Mouse (Mus musculus): ENCODE results near the gene Epn2. TPM values are rescaled to one million over a fixed set of nuclear protein-coding genes. Genes with fewer than 3 reads are reported as not detected.
"Not testable (repeated sequence)": the region's sequence is repeated elsewhere in the genome, so short reads cannot be mapped to it uniquely, and the experiment has no call there.

Epn2 gene
- total RNA-seq, 2 experiments from 2014 or later, result not detected

DNA sequence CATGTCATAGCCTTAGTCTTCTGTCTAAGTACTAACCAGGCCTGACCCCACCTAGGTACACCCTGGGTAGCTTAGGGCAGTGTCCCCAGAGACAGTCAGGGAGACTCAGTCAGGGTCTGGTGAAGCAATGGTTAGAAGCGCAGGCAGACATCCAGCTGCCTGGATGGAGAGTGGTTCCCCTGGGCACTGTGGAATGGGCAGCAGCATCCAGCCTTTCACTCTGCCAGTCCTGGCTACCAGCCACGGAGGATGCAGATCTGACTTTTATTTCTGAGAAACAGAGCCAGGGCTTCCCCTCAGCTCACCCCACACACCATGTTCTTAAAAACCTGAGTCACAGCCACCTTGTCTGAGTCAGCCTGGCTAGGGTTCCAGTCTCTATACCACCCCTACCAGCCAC is 18.0 kb upstream of the Epn2 start:
- no peak for ATAC-seq (replicated peaks; ENCODE audit: poor library complexity, severe bottlenecking)

DNA sequence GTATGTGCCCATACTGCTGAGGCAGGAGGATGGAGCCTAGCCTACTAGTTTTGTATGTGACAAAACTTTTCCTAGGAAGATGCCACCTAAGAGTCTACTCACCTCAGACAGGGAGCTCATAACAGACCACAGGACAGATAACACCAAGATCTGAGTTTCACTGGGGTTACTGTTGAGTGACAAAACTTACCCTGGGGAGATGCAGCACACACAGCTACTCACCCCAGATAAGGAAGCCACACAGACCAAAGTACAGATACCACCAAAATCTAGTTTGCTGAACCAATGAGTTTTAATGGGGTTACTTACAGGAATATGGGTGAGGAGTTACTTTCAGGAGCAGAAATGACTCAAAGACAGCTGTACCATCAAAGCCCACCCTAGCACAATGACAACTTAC is 13.6 kb upstream of the Epn2 start:
- no peak for ATAC-seq (replicated peaks; ENCODE audit: poor library complexity, severe bottlenecking)

DNA sequence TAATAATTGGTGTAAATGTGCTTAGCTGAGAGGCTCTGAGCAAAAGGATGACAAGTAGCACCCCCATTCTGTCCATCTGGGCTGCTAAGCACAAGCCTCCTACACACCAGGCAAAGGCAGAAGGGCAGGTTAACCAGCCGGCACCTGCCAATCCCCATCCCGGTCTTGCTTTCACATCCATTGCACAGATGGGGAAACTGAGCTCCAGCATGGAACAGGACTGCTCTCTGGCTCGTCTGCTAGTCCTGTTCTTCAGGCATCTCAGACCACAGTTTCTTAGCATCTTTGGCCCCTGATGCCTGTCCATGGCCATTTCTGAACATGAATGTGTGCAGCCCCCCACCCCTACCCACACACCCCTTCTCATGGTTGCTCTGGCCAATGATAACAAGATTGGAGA is 12.6 kb upstream of the Epn2 start:
- no peak for ATAC-seq (replicated peaks; ENCODE audit: poor library complexity, severe bottlenecking)

DNA sequence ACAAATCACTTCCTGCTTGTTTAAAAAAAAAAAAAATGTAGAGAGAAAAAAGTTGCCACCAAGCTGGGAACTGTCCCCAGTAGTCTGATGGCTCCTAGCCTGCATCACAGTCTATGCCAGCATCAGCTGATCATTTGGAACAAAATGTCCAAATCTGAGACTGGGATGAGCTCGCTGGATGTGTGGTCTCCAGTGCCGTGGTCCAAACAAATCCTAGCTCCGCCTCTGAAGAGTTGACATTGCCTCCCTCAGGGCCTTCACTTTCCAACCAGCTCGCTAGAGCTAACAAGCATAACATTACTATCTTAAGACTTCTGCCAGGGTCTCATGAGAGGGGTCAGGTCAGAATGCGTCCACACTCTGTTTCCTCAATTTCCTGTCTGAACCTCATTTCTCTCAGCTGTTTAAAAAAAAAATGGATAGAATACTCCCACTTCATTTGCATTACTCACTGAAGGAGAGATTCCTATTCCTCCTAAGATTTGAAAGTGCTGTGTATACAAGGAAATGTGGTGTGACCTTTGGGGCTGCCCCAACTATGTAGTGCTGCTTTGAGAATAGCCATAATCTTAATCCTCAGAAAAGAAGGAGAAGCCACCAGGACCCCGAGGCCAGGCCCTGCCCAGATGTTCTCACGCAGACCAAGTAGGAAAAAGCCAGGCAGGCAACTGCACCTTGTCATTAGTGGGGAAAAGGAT is 11.2 kb upstream of the Epn2 start:
- ATAC-seq (replicated peaks; ENCODE audit: poor library complexity, severe bottlenecking), result no peak

DNA sequence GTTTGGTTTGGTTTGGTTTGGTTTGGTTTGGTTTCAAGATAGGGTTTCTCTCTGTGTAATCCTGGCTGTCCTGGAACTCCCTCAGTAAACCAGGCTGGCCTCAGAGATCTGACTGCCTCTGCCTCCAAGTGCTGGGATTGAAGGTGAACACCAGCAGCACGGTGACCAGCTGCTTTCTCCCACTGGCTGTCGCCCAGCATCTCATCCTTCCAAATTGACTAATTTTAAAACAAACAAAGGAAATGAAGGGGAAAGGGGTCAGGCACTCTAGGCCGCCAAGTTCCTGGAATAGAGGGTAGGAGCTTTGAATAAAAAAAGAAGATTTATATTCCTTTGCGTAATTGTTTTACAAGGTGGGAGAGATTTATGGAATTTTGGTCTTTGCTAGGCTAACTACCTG is 5.9 kb upstream of the Epn2 start:
- no peak for ATAC-seq (replicated peaks; ENCODE audit: poor library complexity, severe bottlenecking)

DNA sequence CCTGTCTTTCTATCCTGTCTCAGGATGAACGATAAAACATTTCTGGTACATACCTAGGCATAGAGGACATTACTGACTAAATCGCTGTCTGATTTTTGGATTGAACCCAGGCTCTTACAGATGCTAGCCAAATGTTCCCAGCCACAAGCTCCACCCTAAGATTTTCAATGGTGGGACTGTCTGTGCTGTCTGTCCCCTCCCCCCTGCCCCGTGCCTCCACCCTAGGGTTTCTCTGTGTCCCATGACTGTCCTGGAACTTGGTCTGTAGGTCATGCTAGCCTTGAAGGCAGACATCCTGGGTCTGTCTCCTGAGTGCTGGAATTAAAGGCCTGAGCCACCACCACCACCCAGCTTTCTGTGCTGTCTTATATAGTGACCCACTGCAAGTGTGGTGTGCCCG is 5.3 kb upstream of the Epn2 start:
- no peak for ATAC-seq (replicated peaks; ENCODE audit: poor library complexity, severe bottlenecking)

DNA sequence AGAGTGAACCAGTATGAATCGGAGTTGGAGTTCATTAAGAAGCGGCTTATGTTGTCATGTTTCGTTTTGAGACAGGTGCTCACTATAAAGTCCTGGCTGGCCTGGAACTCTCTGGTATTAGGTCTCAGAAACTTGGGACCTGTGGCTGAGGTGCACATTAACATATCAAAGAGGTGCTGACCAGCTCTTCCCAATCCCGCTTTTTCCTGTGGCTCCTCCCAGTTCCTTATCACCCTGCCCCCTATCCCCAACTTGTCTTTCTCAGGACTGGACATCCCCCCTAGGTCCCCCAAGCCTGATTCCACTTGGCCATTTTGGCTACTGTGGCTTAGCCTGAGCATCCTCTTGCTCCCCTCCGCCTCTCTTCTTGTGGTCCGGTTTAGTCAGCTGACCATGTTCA is 4.6 kb upstream of the Epn2 start:
- ATAC-seq (replicated peaks; ENCODE audit: poor library complexity, severe bottlenecking), result no peak

DNA sequence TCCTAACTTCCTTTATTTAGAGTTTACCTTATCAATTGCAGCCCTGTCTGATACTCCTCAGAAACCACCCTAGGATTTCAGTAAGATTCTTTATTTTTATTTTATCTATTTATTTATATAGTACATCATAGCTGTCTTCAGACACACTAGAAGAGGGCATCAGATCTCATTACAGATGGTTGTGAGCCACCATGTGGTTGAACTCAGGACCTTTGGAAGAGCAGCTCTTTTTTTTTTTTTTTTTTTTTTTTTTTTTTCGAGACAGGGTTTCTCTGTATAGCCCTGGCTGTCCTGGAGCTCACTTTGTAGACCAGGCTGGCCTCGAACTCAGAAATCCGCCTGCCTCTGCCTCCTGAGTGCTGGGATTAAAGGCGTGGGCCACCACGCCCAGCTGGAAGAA is 3.3 kb upstream of the Epn2 start:
- ATAC-seq (replicated peaks; ENCODE audit: poor library complexity, severe bottlenecking), result not testable (repeated sequence)

DNA sequence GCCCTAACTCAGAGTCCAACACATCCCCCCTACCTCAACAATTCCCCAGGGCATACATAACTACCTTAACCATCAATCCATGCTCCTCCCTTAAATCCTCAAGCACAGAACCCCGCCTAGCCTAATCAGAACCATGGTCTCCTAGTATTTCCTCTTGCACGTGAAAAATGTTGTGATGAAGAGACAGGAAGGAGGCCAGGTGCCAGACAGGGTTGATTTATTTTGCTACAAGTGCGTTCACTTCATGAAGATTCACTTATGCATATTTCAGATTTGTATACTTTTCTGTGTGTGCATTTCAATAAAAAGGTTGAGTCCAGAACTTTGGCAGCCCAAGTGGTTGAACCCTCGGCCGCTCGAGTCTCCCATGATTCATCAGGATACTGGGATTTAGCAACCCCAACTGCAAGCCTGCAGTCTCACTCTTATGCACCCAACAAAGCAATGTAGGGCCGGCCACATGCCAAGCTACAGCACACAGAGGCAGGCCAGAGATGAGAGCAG is 443 bp upstream of the Epn2 start:
- ATAC-seq (replicated peaks; ENCODE audit: poor library complexity, severe bottlenecking), result no peak

DNA sequence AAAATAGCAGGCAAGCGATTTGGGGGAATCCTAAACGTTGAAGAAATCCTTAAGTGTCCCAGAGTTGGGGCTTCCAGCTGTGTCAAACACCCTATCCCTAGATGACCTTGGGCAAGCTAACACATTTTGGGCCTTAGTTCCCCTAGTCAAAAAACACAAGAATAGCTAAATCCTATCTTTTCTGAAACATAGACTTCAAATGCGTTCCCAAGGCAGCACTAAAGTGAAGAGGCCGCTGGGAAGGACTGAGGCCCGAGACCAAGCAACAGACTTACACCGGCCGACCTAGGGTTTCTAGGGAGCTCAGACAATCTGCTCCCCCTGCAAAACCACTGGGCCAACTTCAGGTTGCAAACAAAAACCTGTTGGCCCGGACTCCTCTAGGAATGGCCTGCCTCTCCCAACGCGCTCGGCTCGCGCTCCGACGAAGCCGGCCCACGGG is 925 bp downstream of the Epn2 start:
- no peak for ATAC-seq (replicated peaks; ENCODE audit: poor library complexity, severe bottlenecking)

DNA sequence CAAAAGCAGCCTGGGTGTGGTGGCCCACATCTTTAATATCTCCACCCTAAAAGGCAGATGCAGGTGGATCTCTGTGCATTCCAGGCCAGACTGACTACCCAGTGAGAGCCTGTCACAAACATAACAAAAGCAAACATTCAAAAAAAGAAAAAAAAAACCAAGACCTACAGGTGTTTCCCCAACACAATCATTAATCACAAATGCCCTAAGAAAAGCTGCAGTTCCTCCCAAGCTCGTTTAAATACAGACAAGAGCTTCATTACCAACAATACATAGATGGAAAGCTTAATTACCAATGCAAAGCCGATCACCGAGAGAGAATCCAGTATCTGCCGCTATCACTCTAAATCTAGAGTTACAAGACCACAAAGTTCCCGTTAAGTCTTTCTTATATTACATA is 1.5 kb downstream of the Epn2 start:
- no peak for ATAC-seq (replicated peaks; ENCODE audit: poor library complexity, severe bottlenecking)

DNA sequence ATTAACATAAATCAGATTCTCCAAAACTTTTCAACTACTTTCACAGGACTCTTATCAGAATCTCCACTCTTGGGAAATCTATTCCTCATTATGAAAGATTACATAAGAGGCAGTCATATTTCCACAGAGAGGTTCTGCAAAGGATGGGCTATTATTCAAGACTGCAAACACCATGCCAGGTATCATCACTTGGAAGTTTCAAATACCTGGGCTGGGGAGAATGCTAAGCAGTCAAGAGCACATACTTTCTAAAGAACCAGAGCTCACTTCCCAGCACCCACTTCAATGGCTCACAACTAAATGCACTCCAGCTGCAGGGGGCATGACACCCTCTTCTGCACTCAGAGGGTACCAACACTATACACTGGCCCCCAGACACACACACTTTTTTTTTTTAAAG is 2.1 kb downstream of the Epn2 start:
- no peak for ATAC-seq (replicated peaks; ENCODE audit: poor library complexity, severe bottlenecking)

DNA sequence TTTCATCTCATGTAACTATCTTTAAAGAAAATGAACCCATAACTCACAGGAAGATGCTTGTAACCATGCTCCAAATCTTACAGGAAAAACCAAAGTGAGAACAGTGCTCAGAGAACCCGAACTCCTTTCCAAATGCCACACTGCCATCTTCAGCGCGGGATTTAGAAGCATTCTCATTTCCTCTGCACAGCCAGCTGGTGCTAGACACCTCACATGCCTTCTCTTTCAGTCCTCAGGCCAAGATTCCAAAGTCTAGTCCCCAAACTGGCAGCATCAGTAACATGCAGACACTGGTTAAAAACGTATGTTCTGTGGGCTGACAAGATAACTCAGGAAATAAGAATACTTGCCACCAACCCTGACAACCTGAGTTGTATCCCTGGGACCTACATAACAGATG is 6.2 kb downstream of the Epn2 start:
- ATAC-seq (replicated peaks; ENCODE audit: poor library complexity, severe bottlenecking), result no peak

DNA sequence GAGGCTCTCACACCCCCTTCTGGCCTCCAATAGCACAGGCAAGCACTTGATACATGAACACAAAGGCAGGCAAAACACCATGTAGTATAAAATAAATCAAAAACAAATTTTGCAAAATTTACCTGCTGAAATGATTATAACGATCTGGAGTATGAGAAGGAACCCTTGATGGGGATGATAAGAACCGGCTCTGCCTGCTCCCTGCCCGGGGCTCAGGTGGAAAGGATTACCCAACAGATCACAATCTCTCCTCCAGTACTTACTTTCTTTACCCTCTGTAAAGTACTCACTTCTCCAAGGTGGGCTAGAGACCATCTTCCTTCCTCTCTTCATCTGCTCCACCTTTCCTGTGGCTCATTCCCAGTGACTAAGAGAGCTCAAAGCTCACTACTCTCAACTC is 8.3 kb downstream of the Epn2 start:
- no peak for ATAC-seq (replicated peaks; ENCODE audit: poor library complexity, severe bottlenecking)

DNA sequence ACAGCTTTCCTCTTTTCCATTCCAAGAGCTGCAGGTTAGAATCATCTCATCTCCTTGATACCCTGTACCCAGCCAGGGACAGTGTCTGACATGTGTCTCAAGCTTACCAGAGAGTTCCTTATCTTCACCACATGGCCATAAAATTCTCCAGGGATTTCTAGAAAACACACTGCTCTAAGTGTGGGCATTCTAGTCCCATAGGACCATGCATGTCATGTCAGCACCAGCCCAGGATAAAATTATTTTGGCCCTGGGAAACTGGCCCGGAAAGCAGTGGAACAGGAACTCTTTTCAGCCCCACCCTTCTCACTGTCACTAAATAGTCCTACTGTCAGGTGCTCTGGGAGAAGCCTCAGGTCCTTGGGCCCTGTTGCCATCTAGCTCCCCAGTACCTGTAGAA is 9.8 kb downstream of the Epn2 start:
- ATAC-seq (replicated peaks; ENCODE audit: poor library complexity, severe bottlenecking), result no peak

DNA sequence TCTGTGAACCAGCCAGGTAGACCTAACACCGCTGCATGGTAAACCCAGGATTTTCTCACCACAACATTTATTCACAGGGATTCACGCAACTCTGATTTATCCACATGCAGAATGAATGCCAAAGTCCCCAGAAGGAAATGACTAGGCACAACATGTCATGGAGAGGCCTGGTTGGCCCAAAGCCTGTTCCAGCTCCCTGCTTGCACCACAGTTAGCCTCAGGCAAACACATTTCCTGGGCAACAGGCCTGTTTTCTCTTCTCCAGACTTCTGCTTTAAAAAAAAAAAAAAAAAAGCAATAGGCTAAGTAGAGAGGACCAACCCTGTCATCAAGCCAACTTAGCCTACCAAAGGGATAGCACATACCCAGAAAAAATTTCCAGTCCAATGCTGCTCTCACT is 14.9 kb downstream of the Epn2 start:
- ATAC-seq (replicated peaks; ENCODE audit: poor library complexity, severe bottlenecking), result no peak

DNA sequence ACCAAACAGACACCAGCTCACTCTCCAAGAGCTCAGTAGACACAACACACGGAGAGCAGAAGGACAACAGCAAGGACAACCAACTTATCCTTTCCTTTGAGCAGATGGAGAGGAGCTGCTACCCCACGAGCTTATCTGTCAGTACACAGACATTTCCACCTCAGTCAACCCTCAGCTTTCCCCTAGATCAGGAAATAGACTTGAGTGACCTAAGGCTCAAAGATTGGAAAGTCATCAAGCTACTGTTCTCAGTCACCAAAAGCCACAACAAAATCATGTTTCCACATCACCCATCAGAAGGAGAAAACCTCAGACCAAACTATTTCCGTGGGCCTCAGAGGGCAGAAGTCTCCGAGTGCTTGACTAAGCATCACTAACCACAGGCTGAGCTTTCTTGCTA is 15.5 kb downstream of the Epn2 start:
- peak; percentile 76 for ATAC-seq (replicated peaks; ENCODE audit: poor library complexity, severe bottlenecking)

DNA sequence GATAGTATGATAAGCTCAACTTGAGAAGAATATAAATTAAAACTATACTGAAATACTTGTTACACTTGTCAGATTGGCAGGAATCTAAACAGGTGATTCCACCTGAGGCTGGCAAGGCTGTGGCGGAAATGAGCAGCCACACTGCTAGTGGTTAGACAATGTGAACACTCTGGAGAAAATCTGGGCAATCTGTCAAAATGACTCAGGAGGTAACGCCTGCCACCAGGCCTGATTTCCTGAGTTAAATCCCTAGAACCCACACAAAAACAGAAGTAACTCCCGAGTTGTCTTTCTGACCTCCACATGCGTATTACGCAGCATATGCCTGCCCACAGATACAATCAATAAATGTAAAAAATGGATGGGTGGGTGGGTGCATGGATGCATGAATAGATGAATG is 17.1 kb downstream of the Epn2 start:
- ATAC-seq (replicated peaks; ENCODE audit: poor library complexity, severe bottlenecking), result no peak; the same call in 1 of the 2 replicates

DNA sequence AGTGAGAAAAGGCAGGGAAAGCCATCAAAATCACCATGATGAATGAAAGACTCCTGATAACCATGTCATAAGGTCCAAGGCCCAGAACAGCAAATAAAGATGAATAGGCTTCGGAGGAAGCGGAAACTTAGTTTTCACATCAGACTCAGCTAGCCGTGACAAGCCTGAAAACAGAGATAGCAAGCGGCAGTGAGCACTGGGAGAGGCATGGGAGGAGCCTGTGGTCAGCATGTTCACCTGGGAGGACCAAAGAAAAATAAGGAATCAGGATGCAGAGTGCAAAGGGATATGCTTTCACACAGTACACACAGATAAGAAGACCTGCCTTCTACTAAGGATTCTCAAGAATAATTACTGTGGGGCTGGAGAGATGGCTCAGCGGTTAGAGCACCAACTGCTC is 19.9 kb downstream of the Epn2 start:
- ATAC-seq (replicated peaks; ENCODE audit: poor library complexity, severe bottlenecking), result no peak

DNA sequence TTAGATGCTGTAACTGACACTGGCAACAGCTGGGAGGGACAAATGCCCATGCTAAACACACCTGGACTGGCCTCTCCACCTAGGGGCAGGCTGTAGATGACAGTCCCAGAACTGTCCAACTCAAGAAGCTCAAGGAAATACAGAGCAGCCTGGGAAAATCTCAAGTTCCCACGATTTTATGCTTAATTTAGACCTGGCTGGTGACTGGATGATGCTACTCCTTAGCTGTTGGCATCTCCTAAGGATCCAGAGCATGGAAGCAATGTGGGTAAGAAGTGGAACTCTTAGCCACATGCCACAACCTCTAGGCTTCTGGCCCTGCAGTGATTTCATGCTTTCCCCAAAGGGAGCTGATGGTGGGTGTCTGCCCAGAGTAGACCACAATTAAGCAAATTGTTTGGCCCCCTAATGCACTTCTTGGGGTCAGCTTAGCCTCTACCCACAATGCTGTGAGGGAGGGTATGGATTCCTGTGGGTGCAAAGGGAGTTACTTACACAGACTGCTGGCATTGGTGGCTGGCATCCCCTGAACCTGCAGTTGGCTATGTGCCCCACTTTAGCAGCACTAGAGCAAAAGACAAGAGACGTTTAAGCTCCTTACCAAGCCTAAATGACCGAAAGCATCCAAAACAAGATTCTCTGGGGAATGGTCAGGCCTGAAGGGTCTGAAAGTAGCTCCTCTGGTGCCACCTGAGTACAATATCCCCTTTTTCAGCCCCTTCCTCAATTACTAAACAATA is 26.3 kb downstream of the Epn2 start:
- no peak for ATAC-seq (replicated peaks; ENCODE audit: poor library complexity, severe bottlenecking)

DNA sequence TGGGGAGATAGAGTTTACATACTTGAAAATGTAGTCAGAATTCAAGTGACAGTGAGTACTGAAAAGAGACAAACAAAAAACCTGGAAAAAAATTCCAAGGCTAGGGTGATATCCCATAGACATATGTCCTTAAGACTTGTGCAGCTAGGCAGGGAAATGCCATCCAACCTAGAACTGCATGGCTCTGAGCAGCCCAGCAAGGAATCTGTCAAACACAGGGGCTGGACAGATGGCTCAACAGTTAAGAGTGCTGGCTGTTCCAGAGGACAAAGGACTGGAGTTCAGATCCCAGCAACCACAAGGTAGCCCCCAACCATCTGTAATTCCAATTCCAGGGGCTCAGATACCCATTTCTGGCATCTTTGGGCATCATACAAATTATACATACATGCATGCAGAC is 28.9 kb downstream of the Epn2 start:
- ATAC-seq (replicated peaks; ENCODE audit: poor library complexity, severe bottlenecking), result no peak

DNA sequence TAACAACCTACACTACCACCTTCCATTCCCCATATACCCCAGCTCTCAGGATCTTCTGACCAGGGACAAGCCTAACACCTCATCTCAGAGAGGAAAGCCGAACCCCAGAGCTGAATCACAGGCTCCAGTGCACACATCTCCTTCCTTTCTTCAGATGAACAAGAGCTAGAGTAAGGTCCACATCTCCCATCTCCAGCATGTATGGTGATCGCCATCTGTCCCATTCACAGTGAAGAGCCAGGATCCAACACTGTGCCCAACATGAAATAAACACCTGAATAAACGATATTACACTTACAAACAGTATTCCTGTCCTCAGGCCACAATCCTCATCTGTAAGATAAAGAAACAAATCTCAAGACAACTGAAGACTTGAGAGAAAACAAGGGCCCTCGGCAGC is 31.8 kb downstream of the Epn2 start:
- ATAC-seq (replicated peaks; ENCODE audit: poor library complexity, severe bottlenecking), result no peak

Measured in granulocyte monocyte progenitor cell, adult 5-6 weeks (primary cell).